Mouse (Mus musculus) layer of hippocampus, postnatal 25 days (tissue): Measurements from ENCODE around the gene Gm16368. TPM values are rescaled to one million over a fixed set of nuclear protein-coding genes. Genes with fewer than 3 reads are reported as not detected.
"Not testable (repeated sequence)": the region's sequence is repeated elsewhere in the genome, so short reads cannot be mapped to it uniquely, and the experiment has no call there.

Experiments
- DNase-seq, 2 experiments: peaks; one replicate each; pipeline ENCODE4 v3.0.0; 2022; ENCODE audit warnings: mixed read lengths in 2 of 2, low spot score in 1 of 2; ENCODE audit errors: extremely low spot score in 1 of 2
- total RNA-seq, 2 experiments: library from RNA; stranded (reverse); gene quantifications; 2 replicates each; pipeline ENCODE4 v1.2.3; 2021

Gene Gm16368
- total RNA-seq: not detected

- DNase-seq: not testable (repeated sequence)
Observed at GRCm38 (mm10) chr12:88083397-88083796, at the start of gene Gm16368. Gene Gm16368, plus strand, starts transcription at chr12:88083697.

- DNase-seq: not testable (repeated sequence)
Observed at GRCm38 (mm10) chr12:88039062-88039461, 44.4 kb upstream of the Gm16368 start.

- DNase-seq: not testable (repeated sequence)
Observed at GRCm38 (mm10) chr12:88039703-88040102, 43.8 kb upstream of the Gm16368 start.

- not testable (repeated sequence) for DNase-seq
Observed at GRCm38 (mm10) chr12:88045226-88045625, 38.3 kb upstream of the Gm16368 start.

Other genes starting within 250 kb of the Gm16368 start
- gene Gm2001, start 241.4 kb upstream of the Gm16368 start, total RNA-seq: not detected
- not detected for gene Gm2016, start 209.6 kb upstream of the Gm16368 start, total RNA-seq
- gene Gm2022, start 188.3 kb upstream of the Gm16368 start, total RNA-seq: not detected
- gene Gm2035, start 163.8 kb upstream of the Gm16368 start, total RNA-seq: not detected
- gene Gm2042, start 129.6 kb upstream of the Gm16368 start, total RNA-seq: not detected
- gene Gm2075, start 71.8 kb upstream of the Gm16368 start, total RNA-seq: not detected
- not detected for gene Gm6803, start 64.9 kb upstream of the Gm16368 start, total RNA-seq
- gene Gm2056, start 56.7 kb upstream of the Gm16368 start, total RNA-seq: not detected
- gene Gm10436, start 98.4 kb downstream of the Gm16368 start, total RNA-seq: not detected
- gene Gm8332, start 166.4 kb downstream of the Gm16368 start, total RNA-seq: not detected
- gene Gm5662, start 190.8 kb downstream of the Gm16368 start, total RNA-seq: not detected
- gene Gm5039, start 240.3 kb downstream of the Gm16368 start, total RNA-seq: not detected